Mouse (Mus musculus): ENCODE data around the gene Pvrig.
"Not testable (repeated sequence)": the region's sequence is repeated elsewhere in the genome, so short reads cannot be mapped to it uniquely, and the experiment has no call there.

Gene Pvrig

GRCm38 (mm10) chr5:138341661-138342060 lies at the start of gene Pvrig:
TSS of gene Pvrig (plus strand) at chr5:138341961.
- no peak for DNase-seq (ENCODE audit: low spot score)

GRCm38 (mm10) chr5:138294158-138294557 lies 47.6 kb upstream of the Pvrig start:
- no peak for DNase-seq (ENCODE audit: low spot score)

GRCm38 (mm10) chr5:138299613-138300012 lies 42.1 kb upstream of the Pvrig start:
- no peak for DNase-seq (ENCODE audit: low spot score)

- DNase-seq (ENCODE audit: low spot score) = no peak
Measured at GRCm38 (mm10) chr5:138312795-138313194, 29.0 kb upstream of the Pvrig start.

- no peak for DNase-seq (ENCODE audit: low spot score)
Measured at GRCm38 (mm10) chr5:138343216-138343615, 1.5 kb downstream of the Pvrig start.

GRCm38 (mm10) chr5:138363208-138363607 lies 21.4 kb downstream of the Pvrig start:
- DNase-seq (ENCODE audit: low spot score) = not testable (repeated sequence)

GRCm38 (mm10) chr5:138365347-138365746 lies 23.6 kb downstream of the Pvrig start:
- not testable (repeated sequence) for DNase-seq (ENCODE audit: low spot score)

Measured in c-Kit-positive CD71-positive TER-119-positive erythroid progenitor cells, embryonic 14.5 days (primary cell).